Mouse (Mus musculus) brain, embryonic 14.5 days (tissue): ENCODE measurements around the gene Bcl3. TPM values are rescaled to one million over a fixed set of nuclear protein-coding genes. Genes with fewer than 3 reads are reported as not detected.

Experiments used
- DNase-seq: peaks from one replicate; pipeline ENCODE4 v3.0.0-alpha.2; 2011; ENCODE audit warnings: low read depth
- CTCF ChIP-seq: fragments of 200-500 bp; IDR thresholded peaks from 2 replicates; pipeline ENCODE4 v1.5.1; 2012; ENCODE audit warnings: inconsistent platforms, mild to moderate bottlenecking, moderate library complexity, borderline replicate concordance; ENCODE audit not compliant: insufficient read depth, insufficient read length; ENCODE audit errors: extremely low read depth
- POLR2A ChIP-seq: fragments of 200-500 bp; IDR thresholded peaks from 2 replicates; pipeline ENCODE4 v1.6.1; 2012; ENCODE audit warnings: mild to moderate bottlenecking, inconsistent platforms, borderline replicate concordance; ENCODE audit not compliant: poor library complexity, insufficient read depth, insufficient read length, severe bottlenecking; ENCODE audit errors: extremely low read depth
- polyA plus RNA-seq: library from polyadenylated mRNA; depleted of rRNA; stranded (reverse); fragments of >200 nt; gene quantifications from 2 replicates; pipeline ENCODE4 v1.2.3, GENCODE M21; 2012

Bcl3 gene
- polyA plus RNA-seq, 1 experiment, result 0.92 TPM

DNA sequence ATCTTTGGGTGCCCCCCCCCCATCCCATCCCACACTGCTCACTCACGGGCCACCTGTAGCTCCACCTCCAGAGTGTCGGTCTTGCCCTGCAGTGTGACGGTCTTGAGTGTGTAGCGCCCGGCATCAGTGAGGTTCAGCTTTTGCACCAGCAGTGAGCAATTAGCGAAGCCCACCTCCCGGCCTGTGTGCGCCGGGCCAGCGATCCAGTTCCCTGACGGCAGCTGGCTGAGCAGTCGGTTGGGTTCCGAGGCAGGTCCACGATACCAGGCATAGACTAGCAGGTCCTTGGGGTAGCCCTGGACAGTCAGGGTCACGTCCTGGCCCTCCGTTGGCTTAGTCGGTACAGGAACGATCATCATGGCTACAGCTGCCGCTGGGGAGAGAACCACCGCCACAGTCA, 31.0 kb upstream of the Bcl3 start:
- DNase-seq, result no peak
- no peak for TF ChIP-seq POLR2A
- TF ChIP-seq CTCF, result no peak

DNA sequence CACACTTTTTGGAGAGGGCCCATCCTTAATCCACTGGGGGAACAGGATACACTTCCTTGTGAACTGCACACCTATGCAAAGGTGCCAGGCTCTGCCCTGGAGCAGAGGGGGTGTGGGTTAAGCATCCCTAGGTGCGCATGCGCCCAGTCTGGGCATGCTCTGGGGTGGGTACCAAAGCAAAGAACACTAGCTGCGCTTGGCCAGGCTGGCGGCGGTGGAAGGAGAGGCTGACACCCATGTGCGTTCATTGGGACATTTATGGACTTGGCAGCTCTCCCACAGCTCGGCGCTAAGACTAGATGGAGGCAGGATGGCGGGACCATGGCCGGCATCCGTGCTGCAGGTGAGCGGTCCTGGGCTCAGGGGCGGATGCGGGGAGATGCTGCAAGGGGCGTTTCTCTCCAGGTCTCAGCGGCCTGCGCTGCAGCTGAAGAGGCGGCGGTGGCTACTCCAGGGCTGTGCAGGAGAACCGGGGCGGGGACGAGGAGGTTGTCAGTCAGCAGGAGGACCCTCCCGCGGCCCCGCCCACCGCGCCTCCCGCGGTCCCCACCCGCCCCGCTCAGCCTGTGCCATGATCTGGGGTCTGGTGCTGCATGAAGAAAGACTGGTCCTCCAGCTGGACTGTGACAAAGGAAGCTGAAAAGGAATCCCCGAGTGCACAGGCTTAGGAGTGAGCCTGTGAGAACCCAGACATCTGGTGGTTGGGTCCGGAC, 29.4 kb upstream of the Bcl3 start, which contains the start of gene Gm19345:
TSS of gene Gm19345 (plus strand) at position 146 of the 713 bp plus-strand sequence.
- TF ChIP-seq POLR2A (no peak), CTCF (no peak)
- peak; percentile 74 for DNase-seq

DNA sequence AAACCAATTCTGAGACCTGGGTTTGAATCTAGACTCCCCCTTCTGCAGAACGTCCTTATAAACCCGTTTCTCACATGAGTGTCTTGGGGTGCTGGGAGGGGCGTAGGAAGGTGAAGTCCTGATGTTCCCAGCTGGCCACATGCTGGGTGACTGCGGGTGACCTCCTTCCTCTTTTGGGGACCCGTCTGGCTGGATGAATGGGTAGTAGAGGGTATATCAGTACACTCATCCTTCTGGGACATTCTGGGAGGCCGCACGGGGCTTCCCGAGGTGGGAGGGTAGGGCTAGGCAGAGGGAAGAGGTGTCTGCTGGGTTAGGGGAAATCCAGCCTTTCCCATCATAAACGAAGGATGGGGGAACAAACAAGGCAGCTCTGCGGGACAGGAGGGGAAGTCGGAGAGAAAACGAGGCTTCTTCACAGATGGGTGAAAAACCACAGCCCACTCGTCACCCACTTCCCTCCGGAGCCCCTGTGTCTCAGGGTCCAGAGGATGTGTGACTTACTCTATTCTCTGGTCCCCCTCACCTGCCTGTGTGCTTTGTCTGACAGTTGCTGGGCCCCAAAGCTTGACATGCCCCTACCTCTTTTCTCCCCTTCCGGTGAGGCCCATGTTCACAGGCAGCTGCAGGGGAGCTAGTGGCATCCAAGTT, 22.1 kb upstream of the Bcl3 start:
- DNase-seq, result no peak
- TF ChIP-seq CTCF (no peak), POLR2A (no peak)

DNA sequence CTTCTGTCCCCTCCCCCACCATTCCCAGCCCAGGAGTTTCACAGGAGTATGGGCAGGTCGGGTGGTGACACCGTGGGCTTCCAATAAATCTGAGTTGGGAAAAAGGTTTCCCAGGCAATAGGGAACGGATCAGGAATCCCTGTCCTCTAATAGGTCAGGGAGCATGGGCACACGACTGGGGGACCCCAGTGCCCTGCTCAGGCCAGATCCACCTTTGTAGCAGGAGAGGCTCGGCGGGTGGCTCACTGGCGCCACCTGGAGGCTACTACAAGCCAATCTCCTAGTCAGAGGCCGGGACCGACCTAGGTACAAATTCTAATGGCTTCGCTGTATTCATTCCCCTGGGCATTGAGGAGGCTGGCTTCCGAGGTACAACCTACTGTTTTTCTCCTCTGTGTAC, 21.0 kb upstream of the Bcl3 start:
- peak; percentile 51 for DNase-seq
- TF ChIP-seq CTCF, result peak; percentile 82
- no peak for TF ChIP-seq POLR2A

DNA sequence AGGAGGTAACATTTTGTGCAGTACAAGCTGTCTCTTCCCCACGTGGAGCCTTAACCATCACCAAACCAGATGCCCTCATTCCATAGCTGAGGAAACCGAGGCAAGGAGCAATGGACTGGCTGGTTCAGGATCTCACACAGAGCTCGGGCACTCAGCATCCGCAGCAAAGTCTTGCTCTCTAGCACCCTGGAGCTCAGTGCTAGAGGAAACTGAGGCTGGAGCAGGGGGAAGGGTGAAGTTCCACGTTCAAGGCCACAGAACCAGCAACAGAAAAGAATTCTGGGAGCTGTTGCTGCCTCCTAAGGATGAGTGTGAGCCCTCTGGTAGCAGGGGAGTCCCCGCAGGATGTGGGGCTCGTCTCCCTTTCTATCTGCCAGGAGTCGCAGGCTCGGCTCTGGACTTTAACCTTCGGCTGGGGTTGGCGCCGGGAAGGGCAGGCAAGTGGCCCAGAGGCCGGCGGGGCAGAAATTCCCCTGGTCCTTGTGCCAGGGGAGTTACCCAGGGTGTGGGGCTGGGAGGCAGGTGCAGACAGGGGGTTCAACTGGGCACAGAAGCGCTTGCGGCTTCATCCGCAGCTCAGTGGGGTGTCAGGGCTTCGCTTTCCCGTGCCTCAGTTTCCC, 20.4 kb upstream of the Bcl3 start:
- TF ChIP-seq POLR2A (no peak), CTCF (no peak)
- no peak for DNase-seq

DNA sequence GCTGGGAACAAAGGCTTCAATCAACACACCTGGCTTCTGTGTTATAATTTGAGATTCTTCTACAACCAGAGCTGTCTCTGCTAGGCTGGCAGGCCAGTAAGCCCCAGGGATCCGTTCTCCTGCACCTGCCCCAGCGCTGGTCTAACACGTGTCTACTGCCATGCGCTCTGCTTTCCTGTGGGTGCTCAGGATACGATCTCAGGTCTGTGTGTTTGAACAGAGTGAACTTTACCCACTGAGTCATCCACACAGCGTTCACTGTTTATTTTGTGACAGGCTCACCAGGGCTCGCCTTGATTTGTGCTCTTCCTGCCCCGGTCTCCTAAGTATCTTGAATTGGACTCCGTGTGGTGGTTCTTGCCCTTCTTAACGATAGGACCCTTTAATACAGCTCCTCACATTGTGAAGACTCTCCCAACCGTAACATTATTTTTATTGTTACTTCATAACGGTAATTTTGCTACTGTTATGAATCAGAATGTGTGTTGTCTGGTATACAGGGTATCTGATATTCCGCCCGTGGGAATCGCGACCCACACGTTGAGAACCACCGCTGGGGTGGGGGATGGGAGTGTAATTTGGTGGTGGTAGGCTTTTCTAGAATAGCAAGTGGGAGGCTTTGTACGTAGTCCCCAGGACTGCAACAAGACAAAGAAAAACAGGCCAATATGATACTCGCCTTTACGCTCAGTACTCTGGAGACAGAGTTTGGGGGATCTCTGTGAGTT, 19.3 kb upstream of the Bcl3 start:
- TF ChIP-seq CTCF, result no peak
- no peak for TF ChIP-seq POLR2A
- DNase-seq, result no peak

DNA sequence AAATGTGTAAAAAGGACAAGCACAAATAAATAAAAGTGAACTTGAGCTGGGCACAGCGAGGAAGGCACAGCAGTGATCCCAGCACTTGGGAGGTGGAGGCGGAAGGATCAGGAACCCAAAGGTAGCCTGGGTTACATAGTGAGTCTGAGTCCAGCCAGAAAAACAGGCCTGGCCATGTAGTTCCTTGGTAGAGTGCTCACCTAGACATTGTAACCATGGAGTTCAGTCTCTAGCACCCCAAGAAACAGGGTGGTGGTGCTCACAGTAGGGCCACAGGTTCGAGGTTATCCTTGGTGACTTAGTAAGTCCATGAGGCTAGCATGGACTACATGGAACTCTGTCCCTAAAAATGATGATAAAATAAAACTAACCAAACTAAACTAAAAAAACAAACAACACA, 18.4 kb upstream of the Bcl3 start:
- no peak for TF ChIP-seq CTCF
- DNase-seq, result no peak

DNA sequence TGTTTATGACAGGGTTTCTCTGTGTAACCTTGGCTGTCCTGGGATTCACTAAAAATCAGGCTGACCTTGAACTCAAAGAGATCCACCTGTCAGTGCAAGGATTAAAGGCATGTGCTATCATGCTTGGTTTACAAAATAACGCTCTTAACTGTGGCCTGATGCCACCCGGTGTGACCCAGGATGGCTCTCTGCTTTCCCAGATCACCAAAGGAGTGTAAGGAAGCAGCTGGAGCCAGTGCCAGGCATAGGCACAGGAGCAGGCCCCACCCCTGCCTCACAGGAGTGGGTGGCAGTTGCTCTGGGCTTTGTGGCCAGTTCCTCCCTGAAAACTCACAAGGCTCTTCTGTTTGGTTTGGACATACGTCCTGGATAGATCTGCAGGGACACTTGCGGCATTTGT, 17.8 kb upstream of the Bcl3 start:
- TF ChIP-seq CTCF, result no peak
- no peak for TF ChIP-seq POLR2A
- DNase-seq, result no peak

DNA sequence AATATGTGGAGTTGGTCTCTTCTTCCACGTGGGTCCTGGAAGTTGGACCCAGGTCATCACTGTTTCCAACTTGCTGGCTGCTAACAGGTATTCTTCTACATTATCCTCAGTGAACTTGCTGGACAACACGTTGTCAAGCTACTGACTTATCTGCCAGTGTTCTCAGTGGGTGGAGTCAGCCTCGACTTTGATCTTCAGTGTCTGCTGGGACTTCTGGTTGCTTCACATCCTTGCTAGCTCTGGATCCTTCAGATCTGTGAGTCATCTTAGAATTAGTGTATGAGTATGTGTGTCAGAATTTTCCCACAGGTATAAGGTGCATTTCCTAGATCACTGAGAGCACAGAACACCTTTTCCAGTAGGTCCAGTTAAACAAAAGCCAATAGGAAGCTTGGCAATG, 14.3 kb upstream of the Bcl3 start:
- no peak for TF ChIP-seq CTCF
- TF ChIP-seq POLR2A, result no peak
- DNase-seq, result no peak

DNA sequence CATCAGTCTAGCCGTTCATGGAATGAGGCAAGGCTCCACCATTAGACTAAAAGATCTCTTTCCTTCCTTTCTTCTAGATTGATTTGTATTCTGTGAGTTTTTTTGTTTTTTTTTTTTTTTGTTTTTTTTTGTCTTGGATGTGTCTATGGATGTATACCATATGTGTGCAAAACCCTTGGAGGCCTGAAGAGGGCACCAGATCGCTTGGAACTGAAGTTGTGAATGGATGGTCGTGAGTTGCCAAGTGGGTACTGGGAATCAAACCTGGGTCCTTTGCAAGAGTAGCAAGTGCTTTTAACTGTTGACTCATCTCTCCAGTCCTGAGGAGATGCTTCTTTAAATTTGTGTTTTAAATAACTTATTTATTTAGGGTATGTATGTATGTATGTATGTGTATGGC, 11.5 kb upstream of the Bcl3 start:
- no peak for DNase-seq
- no peak for TF ChIP-seq CTCF
- no peak for TF ChIP-seq POLR2A

DNA sequence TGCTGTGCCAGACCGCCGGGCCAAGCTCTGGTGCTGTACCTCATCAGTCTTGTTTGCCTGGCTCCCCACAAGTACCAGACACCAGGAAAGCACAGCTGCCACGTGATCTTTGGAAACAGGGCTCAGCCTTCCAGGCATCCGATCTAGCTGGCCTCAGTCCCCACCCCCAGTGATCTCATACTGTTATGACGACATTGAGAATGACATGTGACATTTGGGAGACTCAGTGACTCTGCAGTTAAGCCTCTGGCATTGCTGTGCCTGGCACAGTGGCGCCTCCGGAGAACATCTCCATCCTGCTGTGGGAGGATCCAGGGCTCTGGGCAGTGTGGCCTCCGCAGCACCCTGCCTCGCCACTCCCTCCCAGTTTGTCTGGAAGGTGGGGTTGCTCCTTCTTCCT, 9.3 kb upstream of the Bcl3 start:
- no peak for TF ChIP-seq POLR2A
- no peak for TF ChIP-seq CTCF
- DNase-seq, result no peak
